Mouse (Mus musculus) kidney, adult 8-10 months (tissue): ENCODE data around the gene Irak4.

Source experiments
- DNase-seq, 2 experiments: peaks; one replicate each; pipeline ENCODE4 v3.0.0; 2022

The Irak4 gene

GRCm38 (mm10) chr15:94630553-94630952, 87.1 kb downstream of the Irak4 start:
- no peak for DNase-seq
